Mouse (Mus musculus) erythroblast, embryonic 14.5 days (primary cell): ENCODE results near the gene Atrnl1. TPM values are rescaled to one million over a fixed set of nuclear protein-coding genes. Genes with fewer than 3 reads are reported as not detected.

Experiments
- H3K27me3 ChIP-seq: 2 replicates; pipeline ENCODE4 v1.6.1; 2012; ENCODE audit warnings: inconsistent platforms; ENCODE audit not compliant: control insufficient read depth
- H3K36me3 ChIP-seq: 2 replicates; pipeline ENCODE4 v1.6.1; 2012; ENCODE audit warnings: mild to moderate bottlenecking, inconsistent platforms; ENCODE audit not compliant: control insufficient read depth
- H3K4me1 ChIP-seq: 2 replicates; pipeline ENCODE4 v1.6.1; 2012; ENCODE audit warnings: inconsistent platforms; ENCODE audit not compliant: control insufficient read depth
- H3K4me3 ChIP-seq: replicated peaks from 2 replicates; pipeline ENCODE3; 2012; ENCODE audit warnings: moderate library complexity, mild to moderate bottlenecking, inconsistent platforms
- H3K9me3 ChIP-seq: 2 replicates; pipeline ENCODE4 v1.6.1; 2012; ENCODE audit warnings: low read length, inconsistent platforms, mixed read lengths; ENCODE audit not compliant: control insufficient read depth
- GATA1 ChIP-seq: IDR thresholded peaks from 2 replicates; pipeline ENCODE4 v1.6.1; 2012; ENCODE audit warnings: low read length, inconsistent platforms, mixed read lengths
- TAL1 ChIP-seq: IDR thresholded peaks from 3 replicates; pipeline ENCODE4 v1.6.1; 2012; ENCODE audit warnings: low read length, inconsistent platforms, mixed read lengths
- polyA plus RNA-seq: library from polyadenylated mRNA; stranded (reverse); fragments of >175 nt; gene quantifications from 2 replicates; pipeline ENCODE4 v1.2.3, GENCODE M21; 2012

Gene Atrnl1
- polyA plus RNA-seq, 1 experiment: 0.02 TPM

DNA sequence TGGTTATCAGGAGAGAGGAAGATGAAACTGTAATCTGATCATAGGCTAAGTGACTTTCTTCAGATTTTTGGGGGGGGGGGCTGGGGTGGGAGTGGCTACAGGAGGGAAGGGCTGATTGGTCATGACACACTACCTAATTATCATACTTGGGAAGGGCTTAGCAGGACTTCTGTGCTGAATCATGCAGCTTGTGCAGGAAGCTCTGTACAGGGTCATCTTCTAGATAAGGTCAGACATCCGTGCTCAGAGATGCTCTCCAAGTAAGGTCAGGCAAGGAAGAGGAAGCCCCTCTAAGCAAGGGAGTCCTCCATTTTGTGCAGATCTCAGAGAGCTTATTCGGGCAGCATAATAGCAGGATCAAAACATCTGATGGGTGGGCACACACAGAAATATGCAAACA is 454.7 kb downstream of the Atrnl1 start:
- H3K4me1 ChIP-seq: no peaks in the 10 kb centered on the region
- TF ChIP-seq GATA1 (no peak), TAL1 (no peak)

DNA sequence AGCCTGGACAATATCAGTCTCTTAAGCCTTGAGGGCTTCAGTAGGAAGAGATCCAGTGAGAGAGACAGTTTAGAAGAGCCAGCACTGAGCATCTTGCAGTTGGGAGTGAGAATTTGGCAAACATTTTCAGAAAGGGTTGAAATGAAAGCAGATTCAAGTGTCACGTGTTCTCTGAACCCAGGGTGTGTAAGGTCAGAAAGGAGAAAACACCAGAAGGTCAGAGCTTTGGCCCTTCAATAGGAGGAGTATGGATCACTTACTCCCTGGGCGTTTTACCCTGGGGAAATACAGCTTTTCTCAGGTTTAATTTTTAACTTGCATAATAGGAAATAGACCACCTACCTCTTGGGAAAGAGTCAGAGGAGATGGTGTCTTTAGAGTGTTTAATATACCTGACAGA is 457.3 kb downstream of the Atrnl1 start:
- Histone ChIP-seq H3K4me3 (no peak overlapping the region), H3K36me3 (no peaks in the 10 kb centered on the region), H3K27me3 (no peaks in the 10 kb centered on the region), H3K9me3 (no peaks in the 10 kb centered on the region), H3K4me1 (no peaks in the 10 kb centered on the region)
- TF ChIP-seq GATA1: no peak

More for the DNA sequence above, 454.7 kb downstream of the Atrnl1 start:
- Histone ChIP-seq H3K4me3 (no peak overlapping the region), H3K27me3 (no peaks in the 10 kb centered on the region), H3K9me3 (no peaks in the 10 kb centered on the region), H3K36me3 (no peaks in the 10 kb centered on the region)

DNA sequence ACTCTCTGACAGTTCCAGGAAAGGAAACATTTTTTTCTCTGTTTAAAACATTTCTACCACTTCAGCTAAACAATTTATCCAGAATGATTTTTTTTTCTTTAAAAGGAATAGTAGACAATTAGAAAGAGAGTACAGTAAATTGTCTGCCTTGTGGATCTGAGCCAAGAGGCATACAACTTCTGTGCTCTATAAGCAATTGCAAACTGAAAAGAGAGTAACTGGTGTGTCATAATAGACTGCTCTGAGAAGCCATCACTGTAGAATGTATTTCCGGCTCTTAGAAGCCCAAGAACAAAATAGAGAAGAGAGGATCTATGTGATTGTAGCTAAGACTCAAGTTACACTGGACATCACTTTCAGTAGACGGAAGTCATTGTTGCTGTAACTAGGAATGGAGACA is 458.1 kb downstream of the Atrnl1 start:
- TF ChIP-seq TAL1 (no peak), GATA1 (no peak)
- H3K4me1 ChIP-seq: no peaks in the 10 kb centered on the region
- H3K4me3 ChIP-seq: no peak overlapping the region
- H3K9me3 ChIP-seq: no peaks in the 10 kb centered on the region
- no peaks in the 10 kb centered on the region for H3K36me3 ChIP-seq
- no peaks in the 10 kb centered on the region for H3K27me3 ChIP-seq

DNA sequence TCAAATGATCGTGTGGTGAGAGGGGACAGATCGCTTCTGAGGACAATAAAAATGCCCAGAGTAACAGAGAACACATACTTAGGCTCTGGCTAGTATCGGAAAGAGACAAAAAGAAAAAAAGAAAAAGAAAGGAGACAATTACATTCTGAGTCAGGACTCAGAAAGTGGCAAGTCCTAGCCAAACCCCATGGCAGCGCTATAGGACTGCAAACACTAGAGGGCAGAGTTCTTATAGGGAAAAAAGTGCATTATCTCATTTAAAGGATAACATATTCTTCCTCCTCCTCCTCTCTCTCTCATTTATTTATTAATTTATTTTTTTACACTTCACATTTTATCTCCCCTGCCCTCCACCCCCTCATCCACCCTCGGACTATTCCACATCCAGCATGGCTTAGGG is 461.6 kb downstream of the Atrnl1 start:
- H3K4me3 ChIP-seq: no peak overlapping the region
- H3K9me3 ChIP-seq: no peaks in the 10 kb centered on the region
- no peaks in the 10 kb centered on the region for H3K27me3 ChIP-seq
- H3K36me3 ChIP-seq: no peaks in the 10 kb centered on the region
- TF ChIP-seq GATA1: no peak
- TF ChIP-seq TAL1: no peak
- no peaks in the 10 kb centered on the region for H3K4me1 ChIP-seq

DNA sequence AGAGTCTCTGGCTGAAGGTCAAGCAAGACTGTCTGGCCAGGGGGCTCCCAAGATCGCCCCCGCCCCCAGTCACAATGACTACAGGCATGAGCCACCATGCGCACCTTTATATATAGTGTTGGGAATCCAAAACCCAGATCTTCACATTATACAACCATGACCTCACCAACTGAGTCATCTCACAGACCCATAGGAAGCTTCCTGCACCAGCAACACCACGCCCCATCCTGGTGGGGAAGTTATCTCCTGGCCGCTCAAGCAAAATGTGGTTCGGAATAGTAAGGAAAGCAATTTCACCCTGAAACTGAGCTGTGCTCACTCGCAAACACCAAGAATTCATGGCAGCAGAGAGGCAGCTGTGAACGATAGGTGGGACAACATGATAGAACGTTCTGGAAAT is 462.0 kb downstream of the Atrnl1 start:
- Histone ChIP-seq H3K9me3 (no peaks in the 10 kb centered on the region), H3K27me3 (no peaks in the 10 kb centered on the region)
- no peak for TF ChIP-seq GATA1
- TF ChIP-seq TAL1: no peak

DNA sequence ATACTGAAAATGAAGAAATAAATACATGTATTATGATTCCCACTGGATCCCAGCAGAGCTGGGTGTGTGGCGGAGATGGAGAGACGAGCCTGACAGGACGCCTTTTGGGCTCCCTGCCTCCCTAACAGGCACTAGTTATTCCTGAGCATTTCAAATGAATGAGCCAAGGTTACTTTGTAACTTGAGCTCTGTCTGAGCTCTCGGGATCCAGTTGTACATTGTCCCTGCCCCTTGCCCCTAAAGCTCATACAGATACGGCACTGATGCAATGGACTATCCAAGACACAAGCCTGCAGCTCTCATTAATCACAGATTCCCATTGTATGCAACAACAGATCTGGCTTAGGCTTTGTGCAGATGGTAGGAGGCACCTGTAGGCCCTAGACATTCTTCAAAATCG is 464.4 kb downstream of the Atrnl1 start:
- Histone ChIP-seq H3K4me3 (no peak overlapping the region), H3K27me3 (no peaks in the 10 kb centered on the region), H3K9me3 (no peaks in the 10 kb centered on the region), H3K4me1 (no peaks in the 10 kb centered on the region), H3K36me3 (no peaks in the 10 kb centered on the region)
- TF ChIP-seq TAL1 (no peak), GATA1 (no peak)

More for the DNA sequence above, 462.0 kb downstream of the Atrnl1 start:
- no peaks in the 10 kb centered on the region for H3K36me3 ChIP-seq
- H3K4me1 ChIP-seq: no peaks in the 10 kb centered on the region
- no peak overlapping the region for H3K4me3 ChIP-seq

DNA sequence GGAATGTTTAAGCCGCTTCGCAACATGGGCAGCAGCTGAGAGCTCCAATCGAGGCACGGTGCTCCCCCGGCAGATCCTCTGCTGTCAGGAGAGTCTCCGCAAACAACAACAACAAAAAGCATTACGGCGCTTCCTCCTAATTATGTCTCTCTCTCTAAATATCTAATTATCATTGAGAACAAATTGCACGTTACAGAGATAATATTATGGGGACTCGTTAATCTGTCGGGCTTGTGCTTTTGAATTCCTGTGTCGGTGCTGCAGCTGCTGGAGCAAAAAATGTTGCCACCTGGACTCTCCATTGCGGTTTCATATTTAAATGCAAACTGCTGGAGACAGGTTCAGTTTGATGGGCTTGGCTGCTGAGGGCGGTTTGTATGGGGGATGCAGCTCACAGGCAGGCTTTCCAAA is 466.1 kb downstream of the Atrnl1 start:
- no peak for TF ChIP-seq TAL1

DNA sequence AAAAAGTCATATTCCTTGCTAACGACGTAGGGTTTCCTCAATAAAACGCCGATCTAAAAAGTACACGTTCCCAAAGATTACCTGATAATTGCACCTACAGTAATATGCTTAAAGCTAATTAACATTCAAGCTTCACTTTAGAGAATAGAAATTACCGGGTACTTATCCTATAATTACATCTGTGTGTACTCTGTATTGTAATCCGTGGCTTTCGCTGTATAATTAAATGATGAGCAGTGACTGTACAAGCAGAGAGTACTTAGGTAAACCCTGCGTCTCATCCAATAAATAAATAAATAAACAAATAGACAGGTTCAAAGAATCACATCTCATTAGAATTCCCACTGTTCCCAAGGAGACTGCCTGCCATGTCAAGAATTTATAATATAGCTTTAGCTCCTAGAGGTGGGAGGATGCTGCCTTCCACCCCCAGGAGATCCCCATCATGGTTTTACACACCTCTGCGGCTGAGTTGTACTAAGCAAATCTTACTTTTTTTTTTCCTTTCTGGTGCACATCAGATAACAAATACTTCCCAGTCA is 466.8 kb downstream of the Atrnl1 start:
- Histone ChIP-seq H3K4me1 (no peaks in the 10 kb centered on the region), H3K4me3 (no peak overlapping the region), H3K27me3 (no peaks in the 10 kb centered on the region), H3K9me3 (peaks cover 5% of the 10 kb centered on the region), H3K36me3 (no peaks in the 10 kb centered on the region)
- TF ChIP-seq TAL1: no peak
- TF ChIP-seq GATA1: no peak

More for the DNA sequence above, 466.1 kb downstream of the Atrnl1 start:
- Histone ChIP-seq H3K9me3 (no peaks in the 10 kb centered on the region; the same call in 1 of the 2 replicates), H3K4me3 (no peak overlapping the region), H3K4me1 (no peaks in the 10 kb centered on the region), H3K36me3 (no peaks in the 10 kb centered on the region), H3K27me3 (no peaks in the 10 kb centered on the region)

DNA sequence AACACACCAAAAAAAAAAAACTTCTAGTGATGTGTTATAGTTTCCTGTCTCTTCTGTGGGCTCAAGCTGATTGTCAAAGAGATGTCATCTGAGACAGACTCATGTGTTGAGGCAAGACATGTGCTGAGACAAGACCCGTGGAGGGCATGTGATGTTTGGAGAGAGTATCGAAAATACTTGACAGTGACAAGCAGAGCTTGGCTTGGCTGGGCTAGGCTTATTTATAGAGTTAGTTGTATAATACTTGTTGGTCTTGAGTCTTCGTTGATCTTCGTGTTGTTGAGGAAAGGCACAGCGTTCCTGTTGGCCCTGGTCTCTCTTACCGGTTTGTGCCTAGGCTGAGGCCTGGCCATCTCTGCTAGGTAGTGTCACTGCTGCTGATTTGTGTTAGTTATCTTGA is 469.3 kb downstream of the Atrnl1 start:
- no peaks in the 10 kb centered on the region for H3K36me3 ChIP-seq
- no peaks in the 10 kb centered on the region for H3K27me3 ChIP-seq
- no peaks in the 10 kb centered on the region for H3K4me1 ChIP-seq
- peaks cover 14% of the 10 kb centered on the region for H3K9me3 ChIP-seq
- TF ChIP-seq GATA1: no peak
- TF ChIP-seq TAL1: no peak
- no peak overlapping the region for H3K4me3 ChIP-seq

DNA sequence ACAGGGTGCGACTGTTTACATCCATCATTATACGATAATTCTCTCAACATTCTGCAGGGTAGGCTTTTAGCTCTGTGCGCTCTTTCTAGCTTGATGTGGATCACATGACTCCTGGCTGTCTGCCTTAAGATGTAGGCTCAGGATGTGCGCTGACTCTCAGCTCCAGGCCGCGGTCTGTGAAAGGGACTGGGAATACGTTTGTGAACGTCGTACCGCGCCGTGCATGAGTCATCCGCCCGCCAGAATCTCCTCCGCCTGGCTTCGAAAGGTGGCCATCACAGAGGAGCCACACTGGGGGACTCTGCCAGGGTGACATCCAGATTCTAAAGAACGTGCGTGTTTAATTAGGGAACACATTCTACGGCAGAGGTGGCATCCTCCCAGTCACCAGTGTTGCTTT is 471.9 kb downstream of the Atrnl1 start:
- TF ChIP-seq GATA1 (no peak), TAL1 (no peak)
- Histone ChIP-seq H3K36me3 (no peaks in the 10 kb centered on the region), H3K4me1 (no peaks in the 10 kb centered on the region), H3K9me3 (peaks cover 21% of the 10 kb centered on the region), H3K27me3 (no peaks in the 10 kb centered on the region), H3K4me3 (no peak overlapping the region)
